Mouse (Mus musculus) splenic B cell, adult 2 months (primary cell): Measurements from ENCODE around the gene Socs7.

ENCODE experiments used
- DNase-seq: peaks from one replicate; pipeline ENCODE4 v3.0.0-alpha.2; 2011; ENCODE audit warnings: low read depth, low spot score
- H3K27me3 ChIP-seq: 2 replicates; pipeline ENCODE4 v1.6.1; 2012; ENCODE audit warnings: mild to moderate bottlenecking, low read length, moderate library complexity, mixed read lengths; ENCODE audit not compliant: control insufficient read depth, poor library complexity, insufficient read depth, severe bottlenecking
- H3K36me3 ChIP-seq: 2 replicates; pipeline ENCODE4 v1.6.1; 2012; ENCODE audit warnings: mild to moderate bottlenecking, low read length, moderate library complexity, mixed read lengths; ENCODE audit not compliant: control insufficient read depth, poor library complexity, insufficient read depth, severe bottlenecking

Gene Socs7

DNA sequence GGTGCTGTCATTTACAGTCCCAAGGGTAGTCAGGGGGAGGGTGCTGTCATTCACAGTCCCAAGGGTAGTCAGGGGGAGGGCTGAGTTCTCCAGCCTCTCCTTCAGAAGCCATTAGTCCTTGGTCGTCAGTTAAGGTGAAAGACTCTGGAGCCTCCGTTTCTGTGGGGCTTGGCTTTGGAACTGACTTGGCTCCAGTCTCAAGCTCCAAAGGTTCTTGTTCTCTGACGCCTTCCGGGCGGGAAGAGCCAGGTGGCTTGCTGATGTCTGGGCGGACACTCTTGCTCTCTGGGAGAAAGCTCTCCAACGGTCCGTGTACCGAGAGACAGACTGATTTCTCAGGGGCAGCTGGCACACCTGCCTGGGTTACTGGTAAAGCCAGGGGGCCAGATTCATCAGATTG lies 28.0 kb upstream of the Socs7 start:
- H3K36me3 ChIP-seq, result no peaks in the 10 kb centered on the region
- no peak for DNase-seq
- H3K27me3 ChIP-seq, result no peaks in the 10 kb centered on the region

DNA sequence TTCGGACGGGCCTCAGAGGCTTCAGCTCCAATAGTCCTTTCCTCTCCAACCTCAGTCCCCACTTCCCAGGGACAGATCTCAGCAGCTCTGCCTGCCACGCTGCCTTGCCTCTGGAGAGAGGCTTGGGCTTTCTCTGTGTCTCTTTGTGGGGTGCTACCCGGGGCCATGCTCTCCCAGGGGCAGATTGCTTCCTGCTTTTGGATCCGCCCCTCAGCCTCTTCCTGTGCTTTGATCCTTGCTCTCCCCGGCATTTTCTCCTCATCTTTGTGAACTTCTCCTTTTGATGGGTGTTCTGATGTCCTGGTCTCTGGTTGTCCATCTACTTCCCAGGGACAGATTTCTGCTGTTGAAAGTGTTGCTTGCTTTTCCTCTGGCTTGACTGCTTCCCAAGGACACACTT lies 26.1 kb upstream of the Socs7 start:
- Histone ChIP-seq H3K36me3 (no peaks in the 10 kb centered on the region), H3K27me3 (no peaks in the 10 kb centered on the region)
- DNase-seq, result no peak

DNA sequence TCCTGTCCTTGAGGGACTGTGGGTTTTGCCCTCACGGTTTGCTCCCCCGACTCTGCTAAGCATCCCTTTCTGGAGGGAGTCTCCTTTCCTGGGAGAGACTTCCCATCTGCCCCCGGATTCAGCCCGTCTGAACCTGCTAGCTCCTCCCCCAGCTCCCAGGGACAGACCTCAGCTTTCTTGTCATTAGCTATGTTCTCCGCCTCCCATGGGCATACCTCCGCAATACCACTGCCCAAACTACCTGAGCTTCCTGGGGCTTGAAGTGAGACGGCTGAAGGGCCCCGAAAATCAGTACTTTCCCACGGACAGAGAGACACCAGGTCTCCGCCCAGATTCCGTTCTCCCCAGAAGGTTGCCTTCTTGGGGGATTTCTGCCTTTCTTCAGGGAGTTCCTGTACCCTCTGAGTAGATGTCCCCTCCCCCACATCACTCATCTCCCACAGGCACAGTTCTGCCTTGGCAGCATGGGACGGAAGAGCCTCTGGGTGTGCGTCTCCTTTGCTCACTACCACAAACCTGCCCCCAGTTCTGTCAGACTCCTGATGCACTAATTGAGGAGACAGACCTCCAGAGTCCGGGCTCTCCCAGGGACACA lies 25.5 kb upstream of the Socs7 start:
- Histone ChIP-seq H3K36me3 (no peaks in the 10 kb centered on the region), H3K27me3 (no peaks in the 10 kb centered on the region)
- DNase-seq, result no peak

DNA sequence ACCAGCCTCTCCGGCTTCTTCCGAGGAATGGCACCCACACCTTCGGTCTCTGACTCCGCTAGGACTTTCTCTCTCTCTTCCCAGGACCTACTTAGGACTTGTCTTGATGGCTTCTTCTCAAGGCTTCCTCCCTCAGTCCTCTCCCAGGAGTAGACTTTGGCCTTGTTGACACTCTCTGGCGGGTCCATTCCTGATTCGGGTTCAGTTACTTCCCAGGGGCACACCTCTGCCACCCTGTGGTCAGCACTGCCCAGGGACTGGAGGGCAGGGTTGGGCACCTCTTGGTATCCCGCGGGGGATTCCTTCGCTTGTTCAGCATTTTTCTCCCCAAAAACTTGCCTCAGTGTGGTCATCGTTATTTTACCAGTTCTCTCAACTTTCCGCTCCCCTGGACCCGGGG lies 25.0 kb upstream of the Socs7 start:
- no peak for DNase-seq
- Histone ChIP-seq H3K27me3 (no peaks in the 10 kb centered on the region), H3K36me3 (no peaks in the 10 kb centered on the region)

DNA sequence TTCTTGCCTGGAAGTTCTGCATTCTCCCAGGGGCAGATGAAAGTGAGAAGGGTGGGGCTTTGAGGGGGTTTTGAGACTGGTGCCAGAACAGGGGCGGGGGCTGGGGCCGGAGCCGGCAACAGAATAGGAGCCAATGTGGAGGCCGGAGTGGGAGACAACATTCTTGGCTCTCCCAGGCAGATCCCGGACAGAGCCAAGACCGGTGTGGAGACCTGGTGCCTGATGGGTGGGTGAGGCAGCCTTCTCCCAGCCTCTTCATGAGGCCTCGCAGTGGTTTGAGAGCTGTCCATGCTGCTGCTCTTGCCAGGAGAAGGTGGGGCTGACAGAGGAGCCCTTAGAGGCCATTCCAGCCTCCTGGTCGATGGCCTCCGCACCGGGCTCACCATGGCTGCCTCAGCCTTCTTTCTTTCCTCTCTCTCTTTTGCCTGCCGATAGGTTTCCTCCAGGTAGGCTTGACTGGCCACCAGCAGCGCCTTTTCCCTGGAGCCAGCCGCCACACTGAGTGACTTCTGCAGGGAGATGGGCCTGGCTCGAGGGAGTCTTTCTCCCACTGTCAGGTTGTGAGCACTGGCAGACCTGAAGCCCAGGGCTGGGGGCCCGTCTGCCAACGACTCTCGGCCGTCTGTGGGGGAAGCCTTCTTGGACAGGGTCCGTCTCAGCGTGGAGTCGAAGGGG lies 23.9 kb upstream of the Socs7 start:
- H3K27me3 ChIP-seq, result no peaks in the 10 kb centered on the region

DNA sequence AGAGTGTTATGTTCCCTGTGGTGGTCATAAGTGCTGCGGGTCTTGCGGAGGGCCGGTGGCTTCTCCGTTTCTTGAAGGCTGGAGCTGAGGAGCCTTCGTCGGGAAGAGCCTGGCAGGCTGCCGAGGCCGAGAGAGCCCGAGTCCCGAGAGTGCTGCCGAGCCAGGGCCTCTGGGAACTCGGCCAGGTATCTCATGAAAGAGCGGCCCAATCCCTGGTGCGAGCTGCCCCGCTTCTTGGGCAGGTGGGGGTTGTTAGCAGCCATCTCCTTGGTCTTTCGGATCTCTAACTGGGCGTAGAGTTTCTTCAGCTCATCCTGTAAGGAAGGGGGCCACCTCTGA lies 23.4 kb upstream of the Socs7 start:
- no peak for DNase-seq
- H3K36me3 ChIP-seq, result no peaks in the 10 kb centered on the region
- H3K27me3 ChIP-seq, result no peaks in the 10 kb centered on the region

More for the DNA sequence above, 23.9 kb upstream of the Socs7 start:
- H3K36me3 ChIP-seq, result no peaks in the 10 kb centered on the region
- no peak for DNase-seq

DNA sequence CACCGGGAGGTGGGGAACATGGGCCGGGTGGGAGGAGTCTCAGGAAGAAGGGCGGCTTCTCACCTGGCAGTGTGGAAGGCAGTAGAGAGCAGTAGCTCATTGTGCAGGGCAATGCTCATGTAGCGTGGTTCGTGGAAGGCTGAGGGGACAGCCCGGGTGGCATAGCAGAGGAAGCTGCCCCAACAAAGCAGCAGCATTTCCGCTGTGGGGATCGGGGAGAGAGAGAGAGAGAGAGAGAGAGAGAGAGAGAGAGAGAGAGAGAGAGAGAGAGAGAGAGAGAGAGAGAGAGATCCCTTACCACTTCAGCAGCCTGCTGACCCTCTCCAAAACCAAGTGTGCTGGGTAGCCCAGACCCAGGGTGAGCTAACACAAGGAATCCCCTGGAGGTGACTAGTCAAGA lies 19.2 kb upstream of the Socs7 start:
- no peak for DNase-seq
- Histone ChIP-seq H3K27me3 (no peaks in the 10 kb centered on the region), H3K36me3 (no peaks in the 10 kb centered on the region)

DNA sequence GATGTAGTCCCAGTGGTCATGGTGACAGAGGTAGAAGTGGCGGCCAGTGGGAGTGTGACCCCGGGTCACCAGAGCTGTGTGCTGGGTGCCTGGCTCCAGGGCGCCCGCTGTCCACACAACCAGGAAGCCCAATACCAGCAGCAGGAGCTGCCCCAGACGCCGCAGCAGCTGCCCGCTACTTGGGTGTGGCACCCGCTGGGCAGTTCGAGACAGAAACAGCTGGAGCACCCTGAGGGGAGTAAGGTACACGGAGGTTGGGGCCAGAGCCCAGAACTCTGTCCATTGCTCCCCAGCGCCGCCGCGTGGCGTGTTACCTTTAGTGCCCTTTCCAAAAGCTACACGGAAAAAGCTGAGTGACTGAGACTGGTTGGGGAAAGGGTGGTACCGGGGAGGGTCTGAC lies 18.7 kb upstream of the Socs7 start:
- DNase-seq, result peak; percentile 59
- no peaks in the 10 kb centered on the region for H3K27me3 ChIP-seq
- H3K36me3 ChIP-seq, result no peaks in the 10 kb centered on the region

DNA sequence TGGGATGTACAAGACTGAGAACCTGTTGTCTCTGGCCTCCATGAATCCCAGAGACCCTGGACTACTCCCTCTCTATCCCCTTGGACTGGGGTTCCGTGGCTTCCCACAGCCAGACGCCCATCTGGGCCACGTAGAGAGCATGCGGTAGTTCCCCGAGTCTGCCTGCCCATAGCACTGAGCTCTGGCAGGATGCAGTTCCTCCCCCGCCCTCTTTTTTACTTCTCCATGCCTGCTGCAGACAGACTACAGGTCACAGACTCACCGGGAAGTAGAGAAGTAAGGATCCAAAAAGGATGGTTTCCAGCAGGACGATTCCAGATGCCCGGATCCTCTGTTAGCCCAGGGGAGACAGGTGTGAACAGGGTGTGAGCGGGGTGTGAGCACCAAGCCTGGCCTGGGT lies 16.9 kb upstream of the Socs7 start:
- DNase-seq, result no peak
- Histone ChIP-seq H3K36me3 (no peaks in the 10 kb centered on the region), H3K27me3 (no peaks in the 10 kb centered on the region)

DNA sequence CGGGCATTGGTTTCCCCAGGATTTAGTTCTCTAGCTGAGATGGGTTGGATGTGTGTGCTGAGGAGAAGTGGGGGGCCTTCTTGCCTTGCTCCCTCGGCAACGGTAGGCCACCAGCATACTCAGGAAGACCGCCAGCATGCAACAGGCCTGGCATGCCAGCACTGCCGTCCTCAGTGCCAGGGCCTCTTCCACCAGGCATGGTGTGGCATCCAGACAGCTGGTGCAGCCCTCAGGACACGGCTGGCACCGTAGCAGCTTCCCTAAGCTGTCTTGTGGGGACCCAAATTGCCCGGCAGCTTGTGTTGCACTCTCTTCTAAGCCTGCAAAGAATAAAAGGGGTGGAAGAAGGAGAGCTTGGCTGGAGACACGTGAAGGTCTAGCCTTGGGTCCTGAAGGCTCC lies 16.0 kb upstream of the Socs7 start:
- DNase-seq, result no peak

DNA sequence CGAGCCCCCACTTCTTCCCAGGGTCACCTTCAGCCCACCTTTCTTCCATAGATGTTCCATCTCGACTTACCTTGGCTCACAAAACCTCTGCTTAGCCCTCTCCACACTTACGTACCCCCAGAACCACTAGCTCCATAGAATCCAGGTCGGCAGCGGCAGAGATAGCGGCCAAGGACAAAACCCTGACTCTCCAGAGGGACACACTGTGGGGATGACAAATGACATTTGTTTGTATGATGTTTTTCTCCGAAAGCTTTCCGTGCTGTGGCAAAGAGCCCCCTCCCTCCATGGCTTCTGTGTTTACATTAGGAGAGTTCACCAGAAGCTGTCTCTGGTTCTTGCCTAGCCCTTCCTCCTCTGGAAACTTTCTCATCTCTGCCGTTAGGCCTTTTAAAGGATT lies 15.1 kb upstream of the Socs7 start:
- H3K27me3 ChIP-seq, result no peaks in the 10 kb centered on the region
- H3K36me3 ChIP-seq, result no peaks in the 10 kb centered on the region
- DNase-seq, result no peak

More for the DNA sequence above, 16.0 kb upstream of the Socs7 start:
- Histone ChIP-seq H3K36me3 (no peaks in the 10 kb centered on the region), H3K27me3 (no peaks in the 10 kb centered on the region)

DNA sequence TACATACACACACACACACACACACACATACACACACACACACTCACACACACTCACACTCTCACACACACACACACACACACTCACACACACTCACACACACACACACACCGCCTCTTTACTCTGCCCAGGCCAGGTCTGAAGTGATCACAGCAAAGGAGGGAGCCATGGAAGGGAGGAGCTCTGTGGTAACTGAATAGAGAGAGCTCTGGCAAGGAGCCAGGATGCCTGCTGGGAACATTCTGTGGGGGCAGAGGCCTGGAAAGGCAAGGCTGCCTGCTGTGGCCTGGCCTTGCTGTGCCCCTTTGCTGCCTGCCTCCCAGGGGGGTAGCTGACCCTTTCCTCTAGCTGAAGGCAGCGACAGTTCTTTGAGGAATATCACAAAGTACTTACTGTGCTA lies 12.3 kb upstream of the Socs7 start:
- H3K27me3 ChIP-seq, result no peaks in the 10 kb centered on the region
- H3K36me3 ChIP-seq, result no peaks in the 10 kb centered on the region
- DNase-seq, result no peak

DNA sequence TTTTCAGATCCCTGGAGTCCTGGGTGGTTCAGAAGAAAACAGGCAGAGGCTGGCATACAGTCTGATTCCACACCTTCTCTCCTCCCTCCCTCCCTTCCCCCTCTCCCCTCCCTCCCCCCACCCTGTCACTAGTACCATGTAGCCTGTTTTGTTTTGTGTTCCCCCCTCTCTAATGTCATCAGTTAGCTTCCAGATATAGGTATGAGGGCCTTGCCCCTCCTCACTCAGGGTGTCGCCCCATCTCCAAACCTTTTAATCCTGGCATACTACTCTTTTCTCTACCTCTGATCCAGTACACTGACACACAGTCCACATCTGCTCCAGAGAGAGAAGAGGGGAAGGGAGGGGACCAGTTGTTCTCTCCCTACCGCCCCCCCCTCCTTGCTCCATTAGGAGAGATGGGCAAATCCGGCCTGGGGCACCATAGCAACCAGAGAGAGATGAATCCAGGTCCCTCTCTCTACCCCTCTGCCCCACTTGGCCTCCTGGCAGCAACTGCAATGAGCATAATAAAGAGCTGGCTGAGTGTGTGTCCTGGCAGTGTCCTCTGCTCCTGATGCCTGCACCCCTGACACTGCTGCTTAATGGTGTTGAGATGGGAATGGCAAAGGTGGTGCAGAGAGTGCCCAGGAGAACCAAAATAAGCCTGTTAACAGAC lies 10.2 kb upstream of the Socs7 start, which contains the start of gene Gpr179:
Gene Gpr179, minus strand, starts transcription at position 51 of the 658 bp plus-strand sequence.
- no peaks in the 10 kb centered on the region for H3K36me3 ChIP-seq
- DNase-seq, result no peak
- no peaks in the 10 kb centered on the region for H3K27me3 ChIP-seq

DNA sequence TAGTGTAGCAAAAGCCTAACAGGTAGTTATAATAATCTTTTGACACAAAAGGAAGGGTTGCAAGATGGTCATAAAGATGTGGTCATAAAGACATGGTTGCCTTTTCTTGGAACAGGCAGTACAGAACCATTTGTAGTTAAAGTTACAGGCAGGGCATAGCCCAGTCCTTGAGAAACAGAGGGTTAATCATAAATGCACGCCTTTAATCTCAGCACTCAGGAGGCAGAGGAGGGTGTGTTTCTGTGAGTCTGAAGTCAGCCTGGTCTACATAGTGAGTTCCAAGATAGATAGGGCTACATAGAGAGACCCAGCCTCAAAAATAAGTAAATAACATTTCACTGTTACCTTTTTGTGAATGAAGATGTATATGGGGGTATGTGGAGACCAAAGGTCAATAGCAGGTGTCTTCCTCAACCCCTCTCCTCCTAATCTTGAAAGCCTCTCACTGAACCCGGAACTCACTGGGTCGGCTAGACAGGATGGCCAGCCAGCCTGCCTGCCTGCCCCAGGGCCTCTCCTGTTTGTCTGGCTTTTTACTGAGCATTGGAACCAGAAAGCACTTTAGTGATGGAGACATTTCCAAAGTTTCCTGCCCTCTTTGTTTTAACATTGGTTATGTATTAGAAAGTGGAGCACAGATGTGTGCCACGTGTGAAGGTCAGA lies 9.3 kb upstream of the Socs7 start:
- DNase-seq, result no peak
- no peaks in the 10 kb centered on the region for H3K27me3 ChIP-seq

DNA sequence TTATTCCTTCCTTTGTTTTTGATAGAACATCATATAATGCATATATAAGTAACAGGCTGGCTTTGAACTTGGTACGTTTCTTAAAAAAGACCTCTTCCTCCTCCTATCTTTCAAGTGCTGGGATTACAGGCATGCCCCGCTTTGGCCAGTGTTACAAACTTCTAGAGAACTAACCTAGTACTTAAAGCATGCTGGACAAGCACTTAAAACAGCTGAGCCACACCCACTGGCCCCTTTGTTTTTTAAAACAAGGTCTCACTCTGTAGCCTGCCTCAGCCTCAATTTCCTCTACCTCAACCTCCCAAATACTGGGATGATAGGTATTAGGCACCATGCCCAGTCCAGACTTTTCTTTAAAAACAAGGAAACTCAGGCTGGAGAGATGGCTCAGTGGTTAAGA lies 7.7 kb upstream of the Socs7 start:
- Histone ChIP-seq H3K36me3 (no peaks in the 10 kb centered on the region), H3K27me3 (no peaks in the 10 kb centered on the region)
- no peak for DNase-seq

More for the DNA sequence above, 9.3 kb upstream of the Socs7 start:
- no peaks in the 10 kb centered on the region for H3K36me3 ChIP-seq
